Mouse (Mus musculus) embryo, embryonic 11.5 days (tissue): ENCODE measurements around the gene Mip.
"Not testable (repeated sequence)": the region's sequence is repeated elsewhere in the genome, so short reads cannot be mapped to it uniquely, and the experiment has no call there.

Experiments used
- DNase-seq: peaks from one replicate; pipeline ENCODE4 v3.0.0-alpha.2; 2012; ENCODE audit warnings: low read depth, low spot score

Mip gene

GRCm38 (mm10) chr10:128247020-128247732 lies 21.5 kb downstream of the Mip start:
- no peak for DNase-seq

- DNase-seq = no peak
Observed at GRCm38 (mm10) chr10:128250565-128250964, 24.9 kb downstream of the Mip start.

- DNase-seq = no peak
Observed at GRCm38 (mm10) chr10:128253677-128254255, 28.1 kb downstream of the Mip start, which contains the start of gene Apon. Gene Apon, plus strand, starts transcription at chr10:128254096.

- no peak for DNase-seq
Observed at GRCm38 (mm10) chr10:128255925-128256324, 30.3 kb downstream of the Mip start.

GRCm38 (mm10) chr10:128256328-128256727 lies 30.7 kb downstream of the Mip start:
- no peak for DNase-seq

GRCm38 (mm10) chr10:128258953-128259352 lies 33.3 kb downstream of the Mip start:
- DNase-seq = no peak

GRCm38 (mm10) chr10:128259946-128260345 lies 34.3 kb downstream of the Mip start:
- DNase-seq = no peak

GRCm38 (mm10) chr10:128260376-128260775 lies 34.7 kb downstream of the Mip start:
- not testable (repeated sequence) for DNase-seq

GRCm38 (mm10) chr10:128262300-128262699 lies 36.7 kb downstream of the Mip start:
- DNase-seq = no peak

GRCm38 (mm10) chr10:128263393-128264310 lies 38.0 kb downstream of the Mip start:
- no peak for DNase-seq

GRCm38 (mm10) chr10:128268371-128268770 lies 42.7 kb downstream of the Mip start, which contains the start of gene Apof:
Gene Apof, plus strand, starts transcription at chr10:128268671.
- DNase-seq = no peak

- no peak for DNase-seq
Observed at GRCm38 (mm10) chr10:128269206-128269910, 43.7 kb downstream of the Mip start.

GRCm38 (mm10) chr10:128270287-128270841 lies 44.7 kb downstream of the Mip start, which contains the start of gene Stat2:
Gene Stat2, plus strand, starts transcription at chr10:128270559.
- peak; percentile 95 for DNase-seq

GRCm38 (mm10) chr10:128270866-128271265 lies 45.2 kb downstream of the Mip start:
- DNase-seq = no peak

GRCm38 (mm10) chr10:128271883-128272282 lies 46.2 kb downstream of the Mip start:
- no peak for DNase-seq

GRCm38 (mm10) chr10:128272819-128273439 lies 47.3 kb downstream of the Mip start:
- not testable (repeated sequence) for DNase-seq

GRCm38 (mm10) chr10:128275374-128275773 lies 49.7 kb downstream of the Mip start:
- not testable (repeated sequence) for DNase-seq

- DNase-seq = no peak
Observed at GRCm38 (mm10) chr10:128278158-128278557, 52.5 kb downstream of the Mip start.

GRCm38 (mm10) chr10:128280943-128281342 lies 55.3 kb downstream of the Mip start:
- DNase-seq = no peak
